Mouse (Mus musculus): ENCODE measurements around the gene Coro1c. TPM values are rescaled to one million over a fixed set of nuclear protein-coding genes. Genes with fewer than 3 reads are reported as not detected.

Coro1c gene
- polyA plus RNA-seq, 1 experiment from 2014 or later = 173 TPM

- Histone ChIP-seq H3K9ac (no peak overlapping the region), H3K4me2 (replicated peaks) (no peak overlapping the region), H3K27ac (peak overlapping the region; percentile 74; the same call in 1 of the 2 replicates), H3K9me3 (no peaks in the 10 kb centered on the region), H3K27me3 (replicated peaks) (no peaks in the 10 kb centered on the region), H3K4me1 (replicated peaks) (peaks cover 47% of the 10 kb centered on the region), H3K36me3 (peaks cover 18% of the 10 kb centered on the region; the same call in 1 of the 2 replicates), H3K4me3 (replicated peaks) (no peak overlapping the region)
- 42% methylated on average over 3 of the region's 3 CpGs for WGBS
- ATAC-seq = no peak
These were observed 31.0 kb downstream of the Coro1c start for GRCm38 (mm10) chr5:113877565-113877964.

DNA sequence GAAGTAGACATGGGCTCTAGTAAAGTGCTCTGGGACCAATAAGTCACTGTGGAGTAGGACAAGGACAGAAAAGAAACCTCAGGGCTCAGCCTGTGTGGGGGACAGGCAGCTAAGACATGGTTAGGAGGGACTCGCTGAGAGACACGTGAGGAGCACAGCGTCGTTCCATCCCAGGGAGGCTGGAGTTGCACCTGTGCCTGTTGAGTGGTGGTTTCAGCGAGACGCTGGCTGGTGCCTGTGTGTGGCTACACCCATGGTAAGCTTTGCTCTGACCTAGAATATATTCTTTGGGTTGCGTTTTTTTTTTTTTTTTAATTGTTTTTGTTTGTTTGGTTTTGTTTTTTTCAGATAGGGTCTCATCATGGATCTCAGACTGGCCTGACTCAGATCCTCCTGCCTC lies 32.4 kb downstream of the Coro1c start:
- Histone ChIP-seq H3K4me3 (replicated peaks) (no peak overlapping the region), H3K27me3 (replicated peaks) (no peaks in the 10 kb centered on the region), H3K9me3 (no peaks in the 10 kb centered on the region), H3K4me1 (replicated peaks) (peaks cover 55% of the 10 kb centered on the region), H3K9ac (no peak overlapping the region), H3K36me3 (peaks cover 15% of the 10 kb centered on the region; the same call in 1 of the 2 replicates), H3K4me2 (replicated peaks) (no peak overlapping the region), H3K27ac (peak overlapping the region; percentile 36; the same call in 1 of the 2 replicates)
- ATAC-seq = no peak
- 94% methylated on average over 7 of the region's 7 CpGs for WGBS

DNA sequence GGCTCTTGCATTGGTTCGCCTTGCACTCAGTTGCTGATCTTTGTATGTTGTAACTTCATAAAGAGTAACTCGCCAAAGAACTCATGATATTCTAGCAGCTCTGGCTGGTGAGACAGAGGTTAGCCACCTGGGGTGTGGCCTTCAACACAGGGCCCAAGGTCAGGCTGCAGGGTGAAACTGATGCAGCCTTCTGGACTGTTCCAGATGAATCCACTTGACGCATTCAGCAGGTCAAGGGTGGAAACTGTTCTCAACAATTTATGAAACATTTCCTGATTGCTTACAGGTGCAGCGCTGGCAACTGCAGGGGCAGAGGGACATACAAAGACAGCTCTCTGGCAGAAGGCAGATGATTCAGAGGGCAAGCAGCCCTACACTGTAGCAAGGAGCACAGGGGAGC lies 32.9 kb downstream of the Coro1c start:
- Histone ChIP-seq H3K9me3 (no peaks in the 10 kb centered on the region), H3K4me3 (replicated peaks) (no peak overlapping the region), H3K9ac (no peak overlapping the region), H3K36me3 (peaks cover 15% of the 10 kb centered on the region; the same call in 1 of the 2 replicates), H3K4me1 (replicated peaks) (peaks cover 61% of the 10 kb centered on the region), H3K4me2 (replicated peaks) (no peak overlapping the region), H3K27me3 (replicated peaks) (no peaks in the 10 kb centered on the region), H3K27ac (peak overlapping the region; percentile 36; the same call in 1 of the 2 replicates)
- no peak for ATAC-seq
- 72% methylated on average over 4 of the region's 4 CpGs for WGBS

DNA sequence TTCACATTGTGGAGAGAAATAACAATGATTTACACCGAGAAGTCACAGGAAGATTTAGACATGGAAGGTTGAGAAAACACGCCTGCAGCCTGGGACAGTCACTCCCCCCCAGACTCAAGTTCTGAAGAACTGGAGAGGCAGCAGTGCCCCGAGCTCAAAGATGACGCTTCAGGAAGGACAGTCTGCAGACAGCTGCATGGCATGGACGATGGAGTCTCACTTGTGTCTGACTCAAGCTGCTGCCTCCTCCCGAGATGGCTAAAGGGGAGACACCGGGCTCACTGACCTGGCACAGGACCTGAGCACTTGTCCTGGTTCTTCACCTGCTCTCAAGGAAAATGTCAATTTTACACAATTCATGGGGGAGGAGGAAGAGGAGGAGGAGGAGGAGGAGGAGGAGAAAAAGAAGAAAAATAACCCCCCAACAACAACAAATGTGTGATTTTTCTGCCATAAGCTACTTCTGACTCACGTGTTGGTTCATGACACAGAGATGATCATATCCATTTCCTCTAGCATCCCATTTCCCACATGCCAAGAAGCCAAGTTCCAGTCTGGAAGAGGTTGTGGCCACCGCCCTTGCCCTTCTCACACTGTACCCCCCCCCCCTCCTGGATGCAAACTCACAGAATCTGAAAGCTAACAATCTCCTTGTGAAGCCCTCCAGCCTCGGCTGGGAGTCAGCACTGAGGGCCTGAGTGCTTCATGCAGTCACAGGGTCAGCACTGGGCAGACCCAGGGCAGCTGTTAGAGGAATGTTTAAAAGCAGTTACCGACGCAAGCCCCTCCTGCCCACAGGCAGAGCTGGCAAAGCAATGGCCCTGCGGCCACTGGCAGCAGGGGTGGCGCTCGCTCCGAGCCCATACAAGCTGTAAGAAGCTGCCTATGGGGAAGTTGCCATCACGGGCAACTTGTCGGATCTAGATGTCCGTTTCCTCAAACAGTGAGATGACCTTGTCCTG lies 34.2 kb downstream of the Coro1c start:
- no peaks in the 10 kb centered on the region for H3K27me3 ChIP-seq (replicated peaks)
- H3K27ac ChIP-seq = peak overlapping the region; percentile 91
- peaks cover 15% of the 10 kb centered on the region; the same call in 1 of the 2 replicates for H3K36me3 ChIP-seq
- H3K4me1 ChIP-seq (replicated peaks) = peaks cover 69% of the 10 kb centered on the region
- no peaks in the 10 kb centered on the region for H3K9me3 ChIP-seq
- peak overlapping the region; percentile 51 for H3K4me2 ChIP-seq (replicated peaks)
- no peak for ATAC-seq
- WGBS = 55% methylated on average over 19 of the region's 19 CpGs
- peak overlapping the region; percentile 37 for H3K9ac ChIP-seq
- H3K4me3 ChIP-seq (replicated peaks) = peak overlapping the region; percentile 9; the same call in 1 of the 2 replicates

DNA sequence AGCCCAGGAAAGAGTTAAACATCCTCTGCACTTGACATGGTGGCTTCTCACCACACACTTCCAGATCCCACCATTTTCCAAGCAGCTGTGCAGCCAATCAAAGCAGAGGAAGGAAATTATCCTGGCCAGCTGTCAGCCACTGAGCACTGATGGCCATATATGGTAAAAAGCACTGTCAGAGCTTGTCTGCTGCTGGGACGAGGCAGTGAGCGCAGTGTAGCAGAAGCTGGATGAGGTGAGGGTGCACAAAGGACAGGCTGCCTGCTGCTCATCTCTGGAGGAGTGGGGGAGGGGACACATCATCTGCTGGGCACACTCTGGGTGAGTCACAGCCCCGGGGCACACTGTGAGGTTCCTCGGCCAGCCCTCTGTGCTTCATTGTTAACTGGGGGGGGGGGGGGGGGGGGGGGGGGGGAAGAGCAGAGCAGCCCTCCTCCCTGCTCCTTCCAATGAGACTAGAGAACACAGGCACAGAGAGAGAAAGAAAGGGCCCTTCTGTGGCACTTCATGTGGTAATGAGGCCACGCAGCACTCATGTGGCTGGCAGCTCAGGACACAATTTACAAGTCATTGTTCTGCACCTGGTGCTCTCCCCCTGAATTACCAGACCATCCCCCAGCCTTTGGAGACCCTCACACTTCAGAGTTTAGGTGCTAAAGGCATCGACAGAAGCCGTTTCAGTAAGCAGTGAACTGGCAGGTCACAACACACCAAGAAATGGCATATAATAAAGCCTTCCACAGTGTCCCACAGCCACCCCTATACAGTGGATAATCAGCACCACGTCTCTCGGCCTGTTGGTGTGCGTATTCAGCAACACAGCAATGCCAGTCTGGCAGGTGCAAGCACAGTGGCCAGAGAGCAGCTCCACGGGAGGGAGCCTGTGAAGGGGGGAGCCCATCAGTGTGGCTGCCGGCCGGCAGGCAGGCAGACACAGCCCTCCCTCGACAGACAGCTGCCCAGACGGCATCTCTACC lies 35.3 kb downstream of the Coro1c start:
- no peaks in the 10 kb centered on the region for H3K27me3 ChIP-seq (replicated peaks)
- H3K27ac ChIP-seq = peak overlapping the region; percentile 91
- H3K36me3 ChIP-seq = peaks cover 15% of the 10 kb centered on the region; the same call in 1 of the 2 replicates
- peak overlapping the region; percentile 51 for H3K4me2 ChIP-seq (replicated peaks)
- peaks cover 71% of the 10 kb centered on the region for H3K4me1 ChIP-seq (replicated peaks)
- peak overlapping the region; percentile 9; the same call in 1 of the 2 replicates for H3K4me3 ChIP-seq (replicated peaks)
- peak; percentile 89 for ATAC-seq
- WGBS = 16% methylated on average over 13 of the region's 15 CpGs
- H3K9me3 ChIP-seq = no peaks in the 10 kb centered on the region
- peak overlapping the region; percentile 37 for H3K9ac ChIP-seq

- no peak for ATAC-seq
- Histone ChIP-seq H3K4me2 (replicated peaks) (no peak overlapping the region), H3K4me3 (replicated peaks) (no peak overlapping the region), H3K36me3 (peaks cover 15% of the 10 kb centered on the region; the same call in 1 of the 2 replicates), H3K27ac (peak overlapping the region; percentile 91), H3K27me3 (replicated peaks) (no peaks in the 10 kb centered on the region), H3K4me1 (replicated peaks) (peaks cover 63% of the 10 kb centered on the region), H3K9ac (no peak overlapping the region), H3K9me3 (no peaks in the 10 kb centered on the region)
- WGBS = 80% methylated on average over 7 of the region's 7 CpGs
These were observed 36.5 kb downstream of the Coro1c start for GRCm38 (mm10) chr5:113871903-113872548.

GRCm38 (mm10) chr5:113870393-113871040 lies 38.0 kb downstream of the Coro1c start:
- H3K9ac ChIP-seq = no peak overlapping the region
- ATAC-seq = no peak
- H3K36me3 ChIP-seq = peaks cover 8% of the 10 kb centered on the region; the same call in 1 of the 2 replicates
- peaks cover 70% of the 10 kb centered on the region for H3K4me1 ChIP-seq (replicated peaks)
- no peak overlapping the region for H3K4me2 ChIP-seq (replicated peaks)
- no peaks in the 10 kb centered on the region for H3K27me3 ChIP-seq (replicated peaks)
- 0 out of 2 replicates have a peak overlapping the region, but pooled peaks have one; percentile 51 for H3K27ac ChIP-seq
- H3K4me3 ChIP-seq (replicated peaks) = no peak overlapping the region
- H3K9me3 ChIP-seq = no peaks in the 10 kb centered on the region
- 50% methylated on average over 21 of the region's 21 CpGs for WGBS

GRCm38 (mm10) chr5:113869132-113869531 lies 39.4 kb downstream of the Coro1c start:
- 43% methylated on average over 11 of the region's 11 CpGs for WGBS
- H3K4me1 ChIP-seq (replicated peaks) = peaks cover 64% of the 10 kb centered on the region

GRCm38 (mm10) chr5:113864992-113865391 lies 43.6 kb downstream of the Coro1c start:
- 83% methylated on average over 6 of the region's 6 CpGs for WGBS
- no peak for ATAC-seq
- H3K36me3 ChIP-seq = peaks cover 26% of the 10 kb centered on the region

More at GRCm38 (mm10) chr5:113869132-113869531, 39.4 kb downstream of the Coro1c start:
- H3K4me3 ChIP-seq (replicated peaks) = no peak overlapping the region
- no peak overlapping the region for H3K9ac ChIP-seq
- no peaks in the 10 kb centered on the region for H3K9me3 ChIP-seq
- no peak overlapping the region; the same call in 1 of the 2 replicates for H3K27ac ChIP-seq
- ATAC-seq = no peak
- no peaks in the 10 kb centered on the region for H3K27me3 ChIP-seq (replicated peaks)
- no peak overlapping the region for H3K4me2 ChIP-seq (replicated peaks)
- H3K36me3 ChIP-seq = peaks cover 14% of the 10 kb centered on the region

DNA sequence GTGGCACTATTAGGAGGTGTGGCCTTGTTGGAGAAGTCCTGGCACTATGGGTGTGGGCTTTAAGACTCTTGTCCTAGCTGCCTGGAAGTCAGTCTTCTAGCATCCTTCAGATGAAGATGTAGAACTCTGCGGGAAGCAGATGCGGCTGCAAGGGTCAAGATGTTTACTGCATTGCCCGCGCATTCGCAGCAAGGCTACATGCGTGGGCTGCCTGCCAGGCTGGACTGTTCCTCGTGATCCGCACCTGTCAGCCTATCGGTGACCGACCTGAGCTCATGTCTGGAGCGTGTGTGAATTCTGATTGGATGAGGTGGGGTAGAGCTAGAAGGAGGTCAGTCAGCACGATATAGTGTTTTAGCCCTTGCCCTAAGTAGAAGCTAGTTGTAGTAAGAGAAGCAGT lies 44.6 kb downstream of the Coro1c start:
- H3K4me1 ChIP-seq (replicated peaks) = peaks cover 26% of the 10 kb centered on the region

More at GRCm38 (mm10) chr5:113864992-113865391, 43.6 kb downstream of the Coro1c start:
- Histone ChIP-seq H3K27ac (no peak overlapping the region), H3K4me2 (replicated peaks) (no peak overlapping the region), H3K4me1 (replicated peaks) (peaks cover 28% of the 10 kb centered on the region), H3K27me3 (replicated peaks) (no peaks in the 10 kb centered on the region), H3K4me3 (replicated peaks) (no peak overlapping the region), H3K9me3 (no peaks in the 10 kb centered on the region), H3K9ac (no peak overlapping the region)

GRCm38 (mm10) chr5:113862418-113862817 lies 46.1 kb downstream of the Coro1c start:
- Histone ChIP-seq H3K4me2 (replicated peaks) (no peak overlapping the region), H3K27me3 (replicated peaks) (no peaks in the 10 kb centered on the region), H3K4me3 (replicated peaks) (no peak overlapping the region), H3K9ac (no peak overlapping the region), H3K9me3 (no peaks in the 10 kb centered on the region), H3K36me3 (peaks cover 26% of the 10 kb centered on the region), H3K27ac (no peak overlapping the region), H3K4me1 (replicated peaks) (peaks cover 19% of the 10 kb centered on the region)
- no peak for ATAC-seq
- 93% methylated on average over 4 of the region's 4 CpGs for WGBS

More for the DNA sequence above, 44.6 kb downstream of the Coro1c start:
- Histone ChIP-seq H3K27me3 (replicated peaks) (no peaks in the 10 kb centered on the region), H3K36me3 (peaks cover 26% of the 10 kb centered on the region), H3K4me3 (replicated peaks) (no peak overlapping the region), H3K9me3 (no peaks in the 10 kb centered on the region), H3K9ac (no peak overlapping the region), H3K4me2 (replicated peaks) (no peak overlapping the region), H3K27ac (no peak overlapping the region)
- 93% methylated on average over 12 of the region's 12 CpGs for WGBS
- ATAC-seq = no peak

All from intestine, embryonic 15.5 days (tissue).